Mouse (Mus musculus) CH12.LX (cell line): ENCODE measurements around the gene Mcm5. TPM values are rescaled to one million over a fixed set of nuclear protein-coding genes. Genes with fewer than 3 reads are reported as not detected.

Experiments used
- DNase-seq: peaks from one replicate; pipeline ENCODE4 v3.0.0-alpha.2; 2013; ENCODE audit errors: extremely low read depth
- H3K27ac ChIP-seq: 2 replicates; pipeline ENCODE4 v1.5.1; 2012; ENCODE audit warnings: low read depth, mild to moderate bottlenecking, control low read depth, moderate library complexity; ENCODE audit not compliant: insufficient read depth
- H3K27me3 ChIP-seq: replicated peaks from 2 replicates; pipeline ENCODE3; 2012; ENCODE audit warnings: inconsistent platforms
- H3K36me3 ChIP-seq, 2 experiments: replicated peaks in 1 of 2; 2 replicates each; pipeline versions ENCODE3 to v1.6.1; 2012; ENCODE audit warnings: inconsistent platforms in 1 of 2, low read length in 1 of 2, mild to moderate bottlenecking in 1 of 2, mixed read lengths in 1 of 2, moderate library complexity in 1 of 2; ENCODE audit not compliant: control insufficient read depth in 1 of 2, insufficient read depth in 1 of 2
- H3K4me1 ChIP-seq, 2 experiments: 2 replicates each; pipeline ENCODE4 v1.6.1; 2012; ENCODE audit warnings: inconsistent platforms in 1 of 2, moderate library complexity in 1 of 2; ENCODE audit not compliant: insufficient read depth in 2 of 2, control insufficient read depth in 1 of 2
- H3K4me2 ChIP-seq: 2 replicates; pipeline ENCODE4 v1.6.1; 2012; ENCODE audit warnings: low read depth, mild to moderate bottlenecking, control low read depth; ENCODE audit not compliant: poor library complexity, insufficient read depth, severe bottlenecking
- H3K4me3 ChIP-seq, 3 experiments: fragments of 150-350 bp in 1 of 3; sonication (generic) in 1 of 3; replicated peaks in 1 of 3; 2 replicates each; pipeline versions ENCODE3 to v1.5.1; 2011 to 2012; ENCODE audit warnings: low read depth in 2 of 3, low read length in 2 of 3, mild to moderate bottlenecking in 2 of 3, moderate library complexity in 2 of 3, control low read depth in 1 of 3, improper control_type of control experiment in 1 of 3, inconsistent platforms in 1 of 3, mixed read lengths in 1 of 3; ENCODE audit not compliant: poor library complexity in 1 of 3
- H3K79me2 ChIP-seq: replicated peaks from 2 replicates; pipeline ENCODE4 v1.6.1; 2012; ENCODE audit warnings: mild to moderate bottlenecking, moderate library complexity; ENCODE audit not compliant: control insufficient read depth, poor library complexity, insufficient read depth, severe bottlenecking; ENCODE audit errors: extremely low read depth
- H3K9ac ChIP-seq: 2 replicates; pipeline ENCODE4 v1.6.1; 2012; ENCODE audit warnings: low read depth, mild to moderate bottlenecking, control low read depth, moderate library complexity; ENCODE audit not compliant: insufficient read depth
- H3K9me3 ChIP-seq: replicated peaks from 2 replicates; pipeline ENCODE3; 2012; ENCODE audit warnings: low read length, inconsistent platforms, mixed read lengths
- BHLHE40 ChIP-seq: IDR thresholded peaks from 2 replicates; pipeline ENCODE4 v1.6.1; 2011; ENCODE audit warnings: mild to moderate bottlenecking, low read depth, low read length, improper control_type of control experiment
- CTCF ChIP-seq, 2 experiments: IDR thresholded peaks in 1 of 2; conservative IDR thresholded peaks in 1 of 2; 2 replicates each; pipeline ENCODE4 v1.5.1; 2011 to 2012; ENCODE audit warnings: low read depth in 2 of 2, low read length in 2 of 2, improper control_type of control experiment in 1 of 2, inconsistent platforms in 1 of 2, mild to moderate bottlenecking in 1 of 2, moderate library complexity in 1 of 2
- E2F4 ChIP-seq: IDR thresholded peaks from 2 replicates; pipeline ENCODE4 v1.6.1; 2011; ENCODE audit warnings: low read depth, low read length, improper control_type of control experiment; ENCODE audit not compliant: insufficient replicate concordance
- EP300 ChIP-seq: IDR thresholded peaks from 2 replicates; pipeline ENCODE4 v1.6.1; 2011; ENCODE audit warnings: low read length, improper control_type of control experiment
- ETS1 ChIP-seq: conservative IDR thresholded peaks from 2 replicates; pipeline ENCODE4 v1.6.1; 2012; ENCODE audit warnings: low read depth, mild to moderate bottlenecking, inconsistent platforms, low read length, improper control_type of control experiment, moderate library complexity
- GABPA ChIP-seq: IDR thresholded peaks from 2 replicates; pipeline ENCODE4 v1.6.1; 2012; ENCODE audit warnings: low read depth, low read length, improper control_type of control experiment, inconsistent platforms; ENCODE audit not compliant: insufficient replicate concordance
- JUN ChIP-seq: IDR thresholded peaks from 2 replicates; pipeline ENCODE4 v1.6.1; 2011; ENCODE audit warnings: low read depth, mild to moderate bottlenecking, low read length, improper control_type of control experiment, moderate library complexity; ENCODE audit not compliant: insufficient read depth
- JUND ChIP-seq: conservative IDR thresholded peaks from 2 replicates; pipeline ENCODE4 v1.6.1; 2011; ENCODE audit warnings: low read depth, low read length, improper control_type of control experiment
- MAFK ChIP-seq: IDR thresholded peaks from 2 replicates; pipeline ENCODE4 v1.6.1; 2011; ENCODE audit warnings: low read length, improper control_type of control experiment; ENCODE audit not compliant: insufficient replicate concordance
- MAX ChIP-seq: IDR thresholded peaks from 2 replicates; pipeline ENCODE4 v1.6.1; 2011; ENCODE audit warnings: low read length, improper control_type of control experiment
- MAZ ChIP-seq: IDR thresholded peaks from 2 replicates; pipeline ENCODE4 v1.6.1; 2012; ENCODE audit warnings: low read depth, mild to moderate bottlenecking, inconsistent platforms, low read length, improper control_type of control experiment, moderate library complexity
- MXI1 ChIP-seq: IDR thresholded peaks from 2 replicates; pipeline ENCODE4 v1.6.1; 2011; ENCODE audit warnings: mild to moderate bottlenecking, low read depth, low read length, improper control_type of control experiment
- MYC ChIP-seq: IDR thresholded peaks from 2 replicates; pipeline ENCODE4 v1.6.1; 2011; ENCODE audit warnings: low read depth, mild to moderate bottlenecking, improper control_type of control experiment, low read length
- NELFE ChIP-seq: IDR thresholded peaks from 2 replicates; pipeline ENCODE4 v1.6.1; 2011; ENCODE audit warnings: low read depth, low read length, improper control_type of control experiment
- NRF1 ChIP-seq: IDR thresholded peaks from 2 replicates; pipeline ENCODE4 v1.6.1; 2014; ENCODE audit warnings: low read depth, mild to moderate bottlenecking, inconsistent platforms, low read length, improper control_type of control experiment, moderate library complexity
- PAX5 ChIP-seq: IDR thresholded peaks from 2 replicates; pipeline ENCODE4 v1.6.1; 2012; ENCODE audit warnings: low read length, inconsistent platforms, mixed read lengths
- POLR2AphosphoS2 ChIP-seq: IDR thresholded peaks from 2 replicates; pipeline ENCODE4 v1.6.1; 2011; ENCODE audit warnings: low read depth, low read length, improper control_type of control experiment
- RAD21 ChIP-seq: IDR thresholded peaks from 2 replicates; pipeline ENCODE4 v1.6.1; 2011; ENCODE audit warnings: low read depth, mild to moderate bottlenecking, low read length, improper control_type of control experiment, moderate library complexity
- SIN3A ChIP-seq: IDR thresholded peaks from 2 replicates; pipeline ENCODE4 v1.6.1; 2012; ENCODE audit warnings: low read length, improper control_type of control experiment, inconsistent platforms
- SMC3 ChIP-seq: IDR thresholded peaks from 2 replicates; pipeline ENCODE4 v1.6.1; 2011; ENCODE audit warnings: low read depth, low read length, improper control_type of control experiment
- TCF12 ChIP-seq: IDR thresholded peaks from 2 replicates; pipeline ENCODE4 v1.6.1; 2014; ENCODE audit warnings: low read depth, mild to moderate bottlenecking, inconsistent platforms, low read length, improper control_type of control experiment
- ZC3H11A ChIP-seq: IDR thresholded peaks from 2 replicates; pipeline ENCODE4 v1.6.1; 2012; ENCODE audit warnings: low read depth, mild to moderate bottlenecking, inconsistent platforms, low read length, improper control_type of control experiment
- ZKSCAN1 ChIP-seq: IDR thresholded peaks from 2 replicates; pipeline ENCODE4 v1.6.1; 2012; ENCODE audit warnings: low read depth, inconsistent platforms, low read length, improper control_type of control experiment, borderline replicate concordance
- ZNF384 ChIP-seq: IDR thresholded peaks from 2 replicates; pipeline ENCODE4 v1.6.1; 2012; ENCODE audit warnings: low read depth, low read length, improper control_type of control experiment, inconsistent platforms
- dilution Hi-C: fragments of 300-500 bp; cut with MboI; formaldehyde crosslinking; loops from 2 replicates; pipeline ENCODE4 v1.14.3; 2020; ENCODE audit warnings: low sequenced_read_pairs; ENCODE audit not compliant: extremely low pct_unique_long_range_greater_than_20kb, extremely low pct_ligation_motif_present
- in situ Hi-C: fragments of 300-500 bp; cut with MboI; formaldehyde crosslinking; loops from 3 replicates; pipeline ENCODE4 v1.14.3; 2019; ENCODE audit warnings: low sequenced_read_pairs, low pct_ligation_motif_present, low pct_unique_long_range_greater_than_20kb, mixed read lengths
- polyA plus RNA-seq: library from polyadenylated mRNA; unstranded; fragments of >175 nt; gene quantifications from 2 replicates; pipeline ENCODE4 v1.2.1, GENCODE M21; 2012; ENCODE audit warnings: low read depth; ENCODE audit not compliant: insufficient read length
- total RNA-seq, 2 experiments: library from RNA; depleted of rRNA; stranded (reverse); fragments of 300-350 nt in 1 of 2; fragments of >200 nt in 1 of 2; gene quantifications; 2 replicates each; pipeline ENCODE4 v1.2.3; 2012 to 2014

Gene Mcm5
- total and polyA plus RNA-seq, 3 experiments, result 259 to 332 (median 282) TPM

GRCm38 (mm10) chr8:75157471-75158230, 48.3 kb downstream of the Mcm5 start:
- H3K9ac ChIP-seq, result no peak overlapping the region
- in situ Hi-C loops (no loop called here), dilution Hi-C loops (no loop called here)
- H3K4me2 ChIP-seq, result no peak overlapping the region
- TF ChIP-seq PAX5 (no peak), JUN (no peak), TCF12 (no peak), SIN3A (no peak), ZKSCAN1 (no peak), CTCF (conservative IDR thresholded peaks at IDR 0.05 in 1 of 2, IDR thresholded peaks at IDR 0.05 in 1 of 2; ENCODE audit: low read depth in 2 of 2, low read length in 2 of 2) (no peak), NELFE (no peak), ZNF384 (no peak), ETS1 (no peak), MAX (no peak), BHLHE40 (no peak), MXI1 (no peak), EP300 (no peak), MAZ (no peak), ZC3H11A (no peak), JUND (no peak)
- no peaks in the 10 kb centered on the region for H3K9me3 ChIP-seq
- H3K79me2 ChIP-seq, result no peaks in the 10 kb centered on the region
- H3K36me3 ChIP-seq, result no peaks in the 10 kb centered on the region
- no peak for DNase-seq
- no peak overlapping the region for H3K27ac ChIP-seq
- H3K27me3 ChIP-seq, result no peaks in the 10 kb centered on the region
- H3K4me3 ChIP-seq, result no peak overlapping the region
- H3K4me1 ChIP-seq, result peaks cover 2 to 15% of the 10 kb centered on the region in 2 experiments; a peak in 3 of 4 replicates

DNA sequence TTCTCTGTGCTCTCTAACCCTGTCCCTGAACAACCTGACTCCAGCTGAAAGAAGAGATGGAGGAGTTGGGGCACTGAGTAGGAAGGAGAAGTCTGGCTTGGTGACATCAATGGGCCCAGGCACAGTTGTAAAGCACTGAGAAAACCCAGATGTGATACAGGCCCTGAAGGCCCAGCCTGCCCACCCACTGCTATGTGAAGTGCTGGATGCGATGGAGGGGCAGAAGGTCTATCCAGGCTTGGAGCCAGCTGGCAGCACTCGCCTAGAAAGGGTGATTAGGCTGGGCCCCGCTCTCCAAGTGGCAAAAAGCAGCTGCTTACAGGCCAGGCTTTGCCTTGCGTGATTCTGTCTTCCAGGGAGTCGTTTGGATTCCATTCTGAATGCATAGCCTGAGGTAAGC, 60.0 kb downstream of the Mcm5 start:
- no peaks in the 10 kb centered on the region for H3K79me2 ChIP-seq
- H3K27me3 ChIP-seq, result peaks cover 2% of the 10 kb centered on the region
- no peak for DNase-seq
- H3K9ac ChIP-seq, result no peak overlapping the region
- dilution Hi-C loops (no loop called here), in situ Hi-C loops (no loop called here)
- H3K9me3 ChIP-seq, result no peaks in the 10 kb centered on the region
- no peaks in the 10 kb centered on the region for H3K4me1 ChIP-seq
- H3K4me2 ChIP-seq, result no peak overlapping the region
- no peak for TF ChIP-seq EP300
- no peak for TF ChIP-seq ZKSCAN1
- TF ChIP-seq MAFK, result no peak
- no peak for TF ChIP-seq POLR2AphosphoS2
- TF ChIP-seq RAD21, result no peak
- no peak for TF ChIP-seq E2F4
- no peak for TF ChIP-seq MYC
- TF ChIP-seq NRF1, result no peak
- TF ChIP-seq GABPA, result no peak
- TF ChIP-seq SMC3, result no peak
- H3K27ac ChIP-seq, result no peak overlapping the region
- H3K4me3 ChIP-seq, result no peak overlapping the region
- H3K36me3 ChIP-seq, result no peaks in the 10 kb centered on the region
